Mouse (Mus musculus): Measurements from ENCODE around the gene Rad54l2.
A peak's percentile ranks its signal among the peaks of the same experiment; 100 is the strongest.

The Rad54l2 gene

DNA sequence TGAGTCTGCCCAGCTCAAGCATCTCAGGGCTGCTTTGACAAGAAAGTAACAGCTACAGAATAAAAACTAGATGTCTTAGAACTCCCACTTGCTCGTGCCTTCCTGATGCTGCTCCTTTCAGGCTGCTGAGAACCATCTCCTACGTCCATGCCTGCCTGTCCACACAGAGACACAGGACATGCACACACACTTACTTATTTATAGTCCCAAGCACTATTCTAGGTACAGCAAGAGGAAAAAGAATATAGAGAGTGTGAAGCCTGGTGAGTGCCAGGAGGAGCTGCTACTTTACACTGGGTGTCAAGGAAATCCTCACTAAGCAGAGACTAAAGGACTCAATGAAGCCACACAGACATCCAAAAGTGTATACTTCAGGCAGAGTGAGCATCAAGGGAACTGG, 34.7 kb downstream of the Rad54l2 start:
- DNase-seq (ENCODE audit: low read depth, low spot score), result no peak

DNA sequence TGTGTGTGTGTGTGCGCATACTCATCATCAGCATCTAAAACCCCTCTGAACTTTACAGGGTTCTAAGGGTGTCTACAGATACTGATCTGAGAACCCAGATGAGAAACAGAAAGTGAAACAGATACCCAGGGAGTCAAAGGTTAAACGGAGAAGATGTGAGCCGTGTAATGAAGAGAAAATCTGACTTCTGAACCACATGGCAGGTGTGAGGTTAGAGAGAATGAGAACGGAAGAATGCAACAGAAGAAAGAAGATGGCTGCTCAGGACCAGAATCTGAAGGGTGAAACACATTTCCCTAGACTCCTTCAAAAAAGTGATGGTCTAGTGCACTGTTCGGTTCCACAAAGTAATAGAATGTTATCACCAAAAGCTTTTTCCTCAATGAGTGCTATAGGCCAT, 36.9 kb downstream of the Rad54l2 start:
- no peak for DNase-seq (ENCODE audit: low read depth, low spot score)

DNA sequence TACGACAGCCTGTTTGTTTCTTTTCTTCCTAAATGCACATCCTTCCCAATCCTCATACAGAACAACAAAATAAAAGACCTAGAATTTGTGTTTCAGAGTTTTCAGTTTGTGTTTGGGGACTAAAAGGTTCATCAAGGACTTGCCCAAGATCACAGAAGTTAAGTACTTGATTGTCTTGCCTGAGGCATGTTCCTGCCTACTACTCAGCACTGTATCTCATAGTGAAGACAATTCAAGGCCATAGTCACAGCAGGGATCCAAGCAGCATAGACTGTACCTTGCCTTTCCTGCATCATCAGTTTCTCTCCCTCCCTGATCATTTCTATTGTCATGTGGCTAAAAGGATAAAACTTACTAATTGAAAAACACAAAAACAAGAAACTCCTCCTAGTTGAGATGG, 49.0 kb downstream of the Rad54l2 start:
- DNase-seq (ENCODE audit: low read depth, low spot score), result peak; percentile 64

DNA sequence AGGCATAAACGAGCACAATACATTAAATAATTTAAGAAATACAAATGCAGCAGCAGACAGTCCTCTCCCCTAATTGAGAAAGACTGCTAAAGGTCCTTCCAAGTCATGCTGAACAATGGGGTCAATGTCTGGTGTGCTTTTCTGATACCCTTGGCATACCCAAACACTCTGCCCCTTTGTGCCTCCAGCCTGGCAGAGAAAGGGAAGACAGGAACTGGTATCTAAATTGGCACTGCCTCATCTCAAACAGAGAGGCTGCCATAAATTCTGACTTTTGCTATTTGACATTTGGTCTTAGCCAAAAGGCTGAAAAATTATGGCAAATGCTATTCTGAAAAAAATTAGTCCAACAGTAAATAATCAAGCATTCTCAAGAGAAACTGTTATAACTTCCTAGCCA, 49.9 kb downstream of the Rad54l2 start:
- no peak for DNase-seq (ENCODE audit: low read depth, low spot score)

DNA sequence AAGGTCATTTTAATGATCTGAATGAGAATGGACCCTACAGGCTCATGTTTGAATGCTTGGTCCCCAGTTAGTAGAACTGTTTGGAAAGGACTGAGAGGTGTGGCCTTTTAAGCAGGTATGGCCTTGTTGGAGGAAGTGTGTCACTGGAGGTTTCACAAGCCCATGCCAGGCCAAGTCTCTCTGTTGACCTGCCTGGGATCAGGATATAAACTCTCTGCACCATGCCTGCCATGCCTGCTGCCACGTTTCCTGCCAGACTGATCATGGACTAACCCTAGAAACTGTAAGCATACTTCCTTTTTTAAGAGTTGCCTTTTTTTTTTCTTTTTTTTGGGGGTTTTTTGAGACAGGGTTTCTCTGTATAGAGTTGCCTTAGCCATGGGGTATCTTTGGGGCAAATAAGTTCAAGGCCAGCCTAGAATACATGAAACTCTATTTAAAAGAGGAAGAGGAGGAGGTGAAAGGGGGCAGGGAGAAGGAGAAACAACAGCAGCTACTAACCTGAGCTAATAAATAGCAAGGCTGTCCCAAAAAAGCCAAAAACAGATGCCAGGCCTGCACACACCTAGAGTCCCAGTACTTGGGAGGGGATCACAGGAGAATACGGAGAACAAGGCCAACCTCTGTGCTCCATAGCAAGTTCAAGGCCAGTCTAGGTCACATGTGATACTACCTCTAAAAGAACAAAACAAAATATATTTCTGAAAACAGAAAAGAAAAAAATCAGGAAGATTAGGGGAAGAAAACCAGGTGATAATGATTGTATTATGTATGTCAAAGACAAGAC, 50.6 kb downstream of the Rad54l2 start:
- no peak for DNase-seq (ENCODE audit: low read depth, low spot score)

DNA sequence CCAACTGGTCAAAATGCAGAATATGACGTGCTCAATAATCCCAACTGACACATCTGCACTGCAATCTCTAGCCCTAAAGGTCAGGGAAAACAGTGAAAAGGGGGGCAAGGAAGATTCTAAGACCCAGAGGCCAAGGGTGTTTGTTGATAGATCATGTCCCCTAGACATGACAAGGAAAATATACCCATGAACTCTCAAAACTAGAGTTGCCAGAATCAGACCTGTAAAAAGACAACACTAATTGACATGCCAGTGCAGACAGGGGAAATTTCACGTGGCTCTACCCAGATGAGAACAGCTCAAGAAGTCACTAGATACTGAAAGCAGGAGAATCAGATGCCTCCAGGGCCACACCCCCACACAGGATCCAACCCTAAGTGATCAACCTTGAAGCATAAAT, 55.3 kb downstream of the Rad54l2 start:
- no peak for DNase-seq (ENCODE audit: low read depth, low spot score)

DNA sequence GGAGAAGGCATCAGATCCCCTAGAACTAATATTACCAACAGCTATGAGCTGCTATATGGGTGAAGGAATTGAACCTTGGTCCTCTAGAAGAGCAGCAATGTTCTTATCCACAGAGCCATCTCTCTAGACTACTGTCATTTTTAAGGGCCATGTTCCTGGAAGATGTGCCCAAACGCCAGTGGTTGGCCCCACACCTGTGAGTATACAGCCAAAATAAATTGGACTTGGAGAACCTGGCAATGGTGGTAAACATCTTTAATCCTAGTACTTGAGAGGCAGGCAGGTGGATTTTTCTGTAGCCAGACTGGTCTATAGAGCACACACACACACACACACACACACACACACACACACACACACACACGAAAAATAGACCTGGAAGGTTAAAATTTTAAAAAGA, 59.6 kb downstream of the Rad54l2 start:
- no peak for DNase-seq (ENCODE audit: low read depth, low spot score)

DNA sequence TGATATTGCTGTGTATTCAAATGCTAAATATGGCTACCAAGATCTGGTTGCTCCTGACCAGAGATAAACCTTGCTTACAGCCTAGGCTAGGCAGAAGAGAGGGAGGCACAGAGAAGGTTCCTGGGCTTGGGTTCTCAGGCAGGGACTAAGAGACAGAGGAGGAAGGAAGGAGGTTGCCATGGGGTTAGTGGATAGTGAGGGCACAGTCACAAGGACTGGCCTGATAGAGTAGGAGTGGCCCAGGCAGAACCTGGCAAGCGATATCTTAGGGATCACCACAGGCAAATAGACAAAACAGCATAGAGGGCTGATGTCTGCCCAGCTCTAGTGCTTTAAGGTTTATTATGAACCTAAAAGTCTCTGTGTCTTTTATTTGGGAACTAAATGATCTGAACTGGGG, 62.1 kb downstream of the Rad54l2 start:
- no peak for DNase-seq (ENCODE audit: low read depth, low spot score)

DNA sequence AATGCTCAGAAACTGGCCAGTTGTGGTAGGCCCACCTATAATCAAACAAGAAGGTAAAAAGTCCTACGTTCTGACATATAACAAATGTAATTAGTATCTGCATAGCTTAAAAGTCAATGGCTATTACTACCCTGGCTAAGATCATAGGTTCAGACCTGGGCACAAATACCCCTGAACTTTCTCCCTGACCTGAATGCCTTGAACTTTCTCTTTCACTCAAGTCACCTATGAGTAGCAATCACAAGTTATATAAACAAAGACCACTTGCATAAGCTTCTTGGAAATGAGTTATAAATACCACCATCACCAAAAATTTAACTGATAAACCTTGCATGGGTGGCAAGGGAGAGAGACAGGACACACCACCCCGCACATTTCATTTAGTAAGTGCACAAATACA, 63.6 kb downstream of the Rad54l2 start:
- no peak for DNase-seq (ENCODE audit: low read depth, low spot score)

DNA sequence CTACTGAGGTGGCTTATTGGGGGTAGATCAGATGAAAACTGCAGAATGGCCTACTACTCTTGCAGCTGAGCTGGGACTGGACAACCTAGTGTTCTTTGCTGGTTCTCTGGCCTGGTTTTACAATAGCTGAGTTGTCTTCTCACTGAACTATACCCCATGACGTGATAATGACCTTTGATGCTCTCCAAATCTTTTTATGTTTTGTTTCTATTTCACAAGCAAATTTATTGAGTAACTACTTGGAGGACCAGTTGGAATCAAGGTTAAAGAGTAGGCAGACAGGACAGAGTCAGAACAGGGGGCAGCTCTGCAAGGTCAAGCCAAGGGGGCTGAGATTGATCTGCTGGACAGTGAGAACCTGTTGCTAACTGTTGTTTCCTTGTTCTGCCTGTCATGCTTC, 64.1 kb downstream of the Rad54l2 start:
- no peak for DNase-seq (ENCODE audit: low read depth, low spot score)

DNA sequence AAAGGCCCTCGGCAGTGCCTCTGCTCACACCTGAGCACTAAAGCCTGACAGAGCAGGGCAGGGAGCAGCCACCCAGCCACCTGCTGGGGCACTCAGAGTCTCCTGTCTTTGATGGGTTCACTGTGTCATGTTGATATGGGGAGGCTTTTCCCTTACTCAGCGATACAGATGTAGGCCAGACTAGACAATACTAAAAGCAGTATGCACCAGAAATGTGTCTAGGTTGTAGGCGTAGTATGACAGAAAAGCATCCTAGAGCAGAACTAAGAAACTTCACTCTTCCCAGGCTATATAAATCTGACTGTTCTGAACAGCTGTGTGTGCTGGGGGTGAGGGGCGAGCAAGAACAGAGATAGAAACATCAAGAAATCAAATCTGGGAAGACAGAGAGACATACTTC, 72.3 kb downstream of the Rad54l2 start:
- no peak for DNase-seq (ENCODE audit: low read depth, low spot score)

DNA sequence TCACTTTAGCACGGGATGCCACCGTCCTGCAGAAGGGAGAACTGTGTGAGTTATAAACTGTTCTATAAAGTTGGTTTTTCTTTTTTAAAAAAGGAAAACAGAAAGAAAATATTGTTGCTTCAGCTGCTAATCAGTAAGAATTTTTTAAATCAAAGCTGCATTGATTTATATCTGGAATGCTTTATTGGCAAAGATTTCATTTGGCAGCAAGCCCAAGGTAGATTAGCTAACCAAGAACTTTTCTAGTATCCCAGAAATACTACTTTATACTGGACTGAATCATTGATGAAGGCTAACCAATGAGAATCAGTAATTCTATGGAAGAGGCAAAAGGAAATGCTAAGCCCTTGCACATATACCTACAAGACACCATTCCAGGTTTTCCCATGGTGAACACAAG, 72.8 kb downstream of the Rad54l2 start:
- no peak for DNase-seq (ENCODE audit: low read depth, low spot score)

DNA sequence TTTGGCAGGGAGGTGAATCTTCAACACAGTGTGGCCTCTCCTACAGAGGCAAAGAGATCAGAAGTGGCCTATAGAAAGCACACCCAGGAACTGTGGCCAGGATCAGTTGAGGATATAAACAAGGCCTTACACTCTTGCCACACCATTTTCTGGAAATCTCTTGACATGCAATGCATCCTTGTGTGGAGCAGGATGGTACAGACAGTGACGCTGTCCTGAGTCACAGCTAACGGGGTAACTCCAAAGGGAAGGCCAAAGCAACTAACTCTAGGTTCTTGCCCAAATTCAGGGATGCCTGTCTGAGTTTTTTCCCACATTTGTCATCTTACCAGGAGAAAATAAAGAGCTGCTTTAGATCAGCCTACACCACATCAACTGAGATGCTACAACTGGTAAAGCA, 76.5 kb downstream of the Rad54l2 start:
- no peak for DNase-seq (ENCODE audit: low read depth, low spot score)

DNA sequence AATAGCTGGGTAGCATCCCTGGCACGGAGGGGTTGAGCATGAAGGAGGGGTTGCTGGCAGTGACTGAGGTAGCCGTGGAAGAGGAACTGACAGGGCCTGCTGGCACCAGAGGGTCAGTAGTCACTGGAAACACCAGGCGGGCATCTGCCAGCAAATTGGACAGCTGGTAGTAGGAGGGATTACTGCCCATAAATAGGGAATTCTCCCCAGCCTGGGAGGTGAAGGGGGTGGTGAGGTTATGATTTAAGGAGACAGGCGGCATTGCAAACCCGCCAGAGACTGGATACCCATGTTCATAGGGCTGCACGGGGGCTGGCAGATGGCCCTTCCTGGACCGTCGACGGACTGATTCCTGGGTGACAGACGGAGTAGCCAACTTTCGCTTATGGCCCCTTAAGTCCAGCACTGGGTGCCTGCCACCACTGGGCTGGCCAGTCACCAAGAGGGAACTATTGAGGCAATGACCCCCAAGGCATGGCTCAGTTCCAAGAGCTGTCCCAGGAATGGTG, 96.0 kb downstream of the Rad54l2 start:
- DNase-seq (ENCODE audit: low read depth, low spot score), result no peak

DNA sequence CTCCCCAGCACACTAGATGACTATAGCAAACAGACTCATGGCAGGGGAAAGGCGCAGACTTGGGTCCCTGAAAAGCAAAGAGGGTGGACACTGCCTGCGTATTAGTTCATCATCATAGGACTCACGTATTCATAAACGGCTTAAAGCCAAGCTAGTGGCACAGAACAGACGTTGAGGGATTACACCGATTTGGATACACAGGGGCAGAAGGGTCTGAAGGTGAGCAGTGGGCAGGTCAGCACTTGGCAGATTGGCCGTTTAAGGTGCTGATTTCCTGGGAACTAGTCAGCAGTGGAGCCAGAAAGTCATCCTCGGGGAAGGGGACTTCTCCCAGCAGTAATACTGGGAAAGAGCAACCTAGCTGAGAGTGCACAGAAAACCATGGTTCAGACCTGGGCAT, 100.2 kb downstream of the Rad54l2 start:
- no peak for DNase-seq (ENCODE audit: low read depth, low spot score)

DNA sequence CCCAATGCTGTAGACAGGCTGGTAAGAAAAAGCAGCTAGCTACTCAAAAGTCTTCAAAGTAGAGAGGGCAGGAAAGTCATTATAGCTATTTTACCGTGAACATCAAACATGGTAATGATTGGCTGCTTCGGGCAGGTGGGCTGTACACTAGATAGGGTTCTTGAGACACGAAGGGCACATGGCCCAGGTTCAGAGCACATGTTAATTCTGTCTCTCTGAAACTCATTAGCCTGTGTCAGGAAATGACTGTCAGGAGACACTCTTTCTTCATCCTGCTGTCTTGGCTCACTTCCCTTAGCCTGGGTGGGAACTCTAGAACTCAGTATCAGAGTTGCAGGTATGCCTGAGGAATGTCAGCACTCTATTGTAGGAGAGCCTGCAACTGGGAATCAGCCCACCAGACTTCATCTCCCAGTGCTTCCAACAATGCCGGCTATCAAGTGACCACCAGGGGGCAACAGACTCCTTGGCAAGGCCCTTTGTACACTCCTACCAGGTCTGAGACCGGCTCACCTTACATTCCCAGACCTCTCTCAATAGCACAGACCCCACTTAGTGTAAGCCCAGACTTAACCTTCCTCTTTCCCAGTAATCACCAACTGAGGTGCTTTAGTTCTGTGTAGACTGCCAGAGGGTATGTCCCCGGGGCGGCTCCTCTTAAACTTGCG, 101.9 kb downstream of the Rad54l2 start:
- DNase-seq (ENCODE audit: low read depth, low spot score), result peak; percentile 98

DNA sequence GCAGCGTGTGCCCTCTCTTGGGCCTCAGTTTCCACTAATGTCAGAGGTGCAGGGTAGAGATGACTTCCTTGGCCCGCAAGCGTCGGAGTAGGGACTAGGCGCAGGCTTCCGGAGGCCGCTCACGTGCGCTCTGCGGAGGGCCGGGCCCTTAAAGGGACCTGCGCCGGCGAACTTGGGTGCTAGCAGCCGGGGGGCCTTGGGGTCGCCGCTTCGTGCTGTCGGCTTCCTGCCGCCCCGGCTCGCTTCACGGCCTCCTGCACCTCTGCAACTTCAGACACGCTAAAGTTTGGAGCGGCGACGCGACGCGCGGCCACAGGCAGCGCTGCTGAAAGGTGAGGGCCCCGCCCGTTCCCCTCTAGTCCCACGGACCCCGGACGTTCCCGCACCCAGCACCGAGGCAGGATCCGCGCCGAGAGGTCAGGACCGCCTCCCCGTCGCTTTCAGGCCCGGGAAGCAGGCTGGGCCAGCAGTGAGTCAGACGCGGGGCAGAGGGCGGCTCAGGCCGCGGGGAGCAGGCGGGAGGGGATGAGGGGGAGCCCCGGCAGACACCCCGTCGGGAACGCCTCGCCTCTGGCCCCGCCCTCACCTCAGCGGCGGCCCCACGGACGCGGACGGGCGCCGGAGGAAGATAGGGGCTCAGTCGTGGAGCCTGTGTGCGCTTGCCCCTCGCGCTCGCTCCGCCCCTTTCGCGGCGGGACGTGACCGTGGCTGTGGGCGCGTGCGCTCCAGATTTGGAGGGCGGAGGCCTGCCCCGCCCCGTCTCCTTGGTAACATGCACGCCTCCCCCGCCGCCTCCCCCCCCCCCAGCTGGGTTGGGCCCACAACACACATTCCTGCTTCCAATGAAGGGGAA, 103.5 kb downstream of the Rad54l2 start, which contains the start of gene Tex264:
TSS of gene Tex264 (minus strand) at position 679 of the 853 bp plus-strand sequence.
- peak; percentile 88 for DNase-seq (ENCODE audit: low read depth, low spot score)

DNA sequence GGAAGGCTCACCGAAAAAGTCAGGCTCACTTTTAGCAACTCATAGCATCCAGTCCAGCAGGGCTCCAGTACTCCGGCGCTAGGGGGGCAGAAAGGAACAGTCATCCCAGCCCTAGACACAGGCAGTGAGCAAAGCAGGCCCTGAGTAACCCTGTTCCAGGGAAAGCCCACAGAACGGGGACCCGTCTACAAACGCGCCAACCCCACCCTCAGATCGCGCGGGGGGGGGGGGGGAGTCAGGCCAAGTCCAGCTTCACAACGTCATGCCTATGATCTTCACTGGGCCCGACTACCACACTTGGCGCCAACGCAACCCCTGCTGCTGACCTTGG, 104.1 kb downstream of the Rad54l2 start:
- no peak for DNase-seq (ENCODE audit: low read depth, low spot score)

DNA sequence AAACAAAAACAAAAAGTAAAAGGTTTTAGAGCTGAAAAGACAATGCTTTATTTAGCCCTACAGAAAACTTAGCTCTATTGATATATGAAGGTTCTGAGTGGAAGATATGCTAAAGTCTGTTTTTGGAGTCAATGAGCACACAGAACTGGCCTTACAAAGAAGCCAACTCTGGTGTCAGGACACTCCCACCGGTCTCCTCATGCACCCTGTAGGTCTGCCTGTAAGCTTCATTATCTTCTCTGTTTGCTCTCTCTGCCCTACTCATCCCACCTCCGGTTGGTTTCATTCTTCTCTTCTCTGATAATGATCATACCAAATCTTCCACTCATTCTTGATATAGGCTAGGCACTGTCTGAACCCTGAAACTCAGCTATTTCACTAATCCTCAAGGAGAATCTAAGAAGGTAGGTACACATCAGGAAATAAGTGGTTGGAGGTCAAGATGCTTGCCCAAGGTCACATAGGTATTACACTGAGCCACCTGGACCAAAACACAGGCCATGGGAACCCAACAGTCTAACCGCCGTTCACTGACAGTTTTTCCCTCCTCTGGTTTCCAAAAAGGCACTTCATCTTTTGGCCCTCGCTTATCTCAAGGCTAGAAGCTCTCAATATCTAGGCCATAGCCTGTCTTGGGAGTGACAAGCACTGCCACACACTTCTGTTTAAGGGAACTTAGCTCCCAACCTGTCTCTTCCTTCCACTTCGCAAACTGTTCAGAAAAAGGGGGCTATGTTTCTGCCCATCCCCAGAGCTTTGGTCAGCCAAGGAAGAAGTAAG, 104.7 kb downstream of the Rad54l2 start:
- DNase-seq (ENCODE audit: low read depth, low spot score), result no peak

DNA sequence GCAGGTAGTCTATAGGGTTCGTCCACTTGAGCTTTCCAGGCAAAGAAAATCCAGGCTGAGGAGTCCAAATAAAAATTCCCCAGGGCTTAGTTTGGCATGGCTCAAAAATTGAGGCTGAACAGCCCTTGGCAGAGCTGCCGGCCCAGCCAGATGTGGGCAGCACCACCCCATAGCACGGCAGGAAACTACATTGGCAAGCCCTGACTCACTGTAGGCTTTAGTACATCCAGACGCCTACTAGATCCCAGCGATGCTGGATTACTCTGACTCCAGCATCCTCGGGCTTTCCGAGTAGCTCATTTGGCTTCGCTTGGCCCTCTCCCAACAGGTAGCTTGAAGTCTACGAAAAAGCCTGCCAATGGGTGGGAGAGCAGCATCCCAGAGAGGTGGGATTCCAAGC, 108.0 kb downstream of the Rad54l2 start:
- DNase-seq (ENCODE audit: low read depth, low spot score), result no peak

DNA sequence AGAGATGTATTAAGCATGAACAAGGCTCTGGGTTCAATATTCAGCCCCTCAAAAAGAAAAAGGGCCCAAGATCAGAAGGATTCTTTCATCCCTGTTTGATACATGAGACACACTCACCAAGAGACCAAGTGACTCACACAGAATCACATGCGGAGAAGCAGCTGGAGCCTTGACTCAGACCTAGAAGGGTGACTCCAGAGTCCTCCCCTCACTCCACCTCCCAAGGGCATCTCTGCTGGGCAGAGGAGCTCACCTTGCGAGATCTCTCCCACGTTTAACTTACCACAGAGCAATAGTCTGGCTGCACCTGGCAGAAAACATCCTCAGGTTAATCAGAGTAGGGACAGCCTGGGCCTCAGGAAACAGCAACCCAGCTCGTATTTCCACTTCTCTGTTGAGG, 110.8 kb downstream of the Rad54l2 start:
- no peak for DNase-seq (ENCODE audit: low read depth, low spot score)

DNA sequence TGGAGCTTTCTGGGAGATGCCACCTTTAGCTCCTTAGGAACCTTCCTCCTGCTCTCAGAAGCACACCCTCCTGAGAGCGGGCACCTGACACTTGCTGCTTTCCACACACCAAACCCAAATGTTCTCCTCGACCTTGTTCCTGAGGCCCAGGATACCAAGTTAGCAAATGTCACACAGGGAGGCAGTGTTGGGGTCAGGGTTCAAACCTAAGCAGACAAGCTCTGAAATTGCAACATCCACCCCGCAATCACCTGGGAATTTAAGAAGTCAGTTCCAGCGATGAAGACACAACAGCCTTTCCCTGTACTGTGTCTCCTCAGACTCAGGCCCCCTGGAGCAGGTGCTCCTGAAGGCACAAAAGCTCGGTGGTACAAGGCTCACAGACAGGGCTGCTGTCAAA, 111.3 kb downstream of the Rad54l2 start:
- DNase-seq (ENCODE audit: low read depth, low spot score), result no peak
